Mouse (Mus musculus): Measurements from ENCODE around the gene Carf. TPM values are rescaled to one million over a fixed set of nuclear protein-coding genes. Genes with fewer than 3 reads are reported as not detected.
"Not testable (repeated sequence)": the region's sequence is repeated elsewhere in the genome, so short reads cannot be mapped to it uniquely, and the experiment has no call there.

The Carf gene
- total RNA-seq (2015; ENCODE audit: low replicate concordance) (1.0 TPM in 1 of 2 replicates, not detected in the other), total RNA-seq (2017; ENCODE audit: low replicate concordance) (2.2 and 3.2 TPM in 2 replicates)

GRCm38 (mm10) chr1:60098024-60098781, at the start of gene Carf, which contains the start of gene Wdr12:
Gene Carf (plus strand): TSS chr1:60098247.
Gene Wdr12 (minus strand): TSS chr1:60098645.
- peak; percentile 95 for ATAC-seq (replicated peaks; ENCODE audit: low FRiP score, poor library complexity, severe bottlenecking)

- no peak for ATAC-seq (replicated peaks; ENCODE audit: low FRiP score, poor library complexity, severe bottlenecking)
Observed at GRCm38 (mm10) chr1:60054659-60055058, 43.4 kb upstream of the Carf start.

- no peak for ATAC-seq (replicated peaks; ENCODE audit: low FRiP score, poor library complexity, severe bottlenecking)
Observed at GRCm38 (mm10) chr1:60056310-60056709, 41.7 kb upstream of the Carf start.

GRCm38 (mm10) chr1:60070725-60071124, 27.3 kb upstream of the Carf start:
- ATAC-seq (replicated peaks; ENCODE audit: low FRiP score, poor library complexity, severe bottlenecking), result not testable (repeated sequence)

GRCm38 (mm10) chr1:60074935-60075334, 23.1 kb upstream of the Carf start:
- no peak for ATAC-seq (replicated peaks; ENCODE audit: low FRiP score, poor library complexity, severe bottlenecking)

- ATAC-seq (replicated peaks; ENCODE audit: low FRiP score, poor library complexity, severe bottlenecking), result no peak
Observed at GRCm38 (mm10) chr1:60075590-60075989, 22.5 kb upstream of the Carf start.

GRCm38 (mm10) chr1:60076411-60076810, 21.6 kb upstream of the Carf start:
- no peak for ATAC-seq (replicated peaks; ENCODE audit: low FRiP score, poor library complexity, severe bottlenecking)

- no peak for ATAC-seq (replicated peaks; ENCODE audit: low FRiP score, poor library complexity, severe bottlenecking)
Observed at GRCm38 (mm10) chr1:60096572-60097276, 1.3 kb upstream of the Carf start.

GRCm38 (mm10) chr1:60097277-60098023, 597 bp upstream of the Carf start:
- ATAC-seq (replicated peaks; ENCODE audit: low FRiP score, poor library complexity, severe bottlenecking), result peak; percentile 77

GRCm38 (mm10) chr1:60098839-60099238, 792 bp downstream of the Carf start:
- ATAC-seq (replicated peaks; ENCODE audit: low FRiP score, poor library complexity, severe bottlenecking), result no peak

- ATAC-seq (replicated peaks; ENCODE audit: low FRiP score, poor library complexity, severe bottlenecking), result no peak
Observed at GRCm38 (mm10) chr1:60104582-60104981, 6.5 kb downstream of the Carf start.

- no peak for ATAC-seq (replicated peaks; ENCODE audit: low FRiP score, poor library complexity, severe bottlenecking)
Observed at GRCm38 (mm10) chr1:60117721-60118455, 19.8 kb downstream of the Carf start.

GRCm38 (mm10) chr1:60137346-60137745, 39.3 kb downstream of the Carf start:
- no peak for ATAC-seq (replicated peaks; ENCODE audit: low FRiP score, poor library complexity, severe bottlenecking)

GRCm38 (mm10) chr1:60152700-60153099, 54.7 kb downstream of the Carf start:
- ATAC-seq (replicated peaks; ENCODE audit: low FRiP score, poor library complexity, severe bottlenecking), result no peak

GRCm38 (mm10) chr1:60156651-60157050, 58.6 kb downstream of the Carf start:
- ATAC-seq (replicated peaks; ENCODE audit: low FRiP score, poor library complexity, severe bottlenecking), result no peak

GRCm38 (mm10) chr1:60158411-60158810, 60.4 kb downstream of the Carf start:
- no peak for ATAC-seq (replicated peaks; ENCODE audit: low FRiP score, poor library complexity, severe bottlenecking)

- ATAC-seq (replicated peaks; ENCODE audit: low FRiP score, poor library complexity, severe bottlenecking), result no peak
Observed at GRCm38 (mm10) chr1:60163676-60164075, 65.6 kb downstream of the Carf start.

- no peak for ATAC-seq (replicated peaks; ENCODE audit: low FRiP score, poor library complexity, severe bottlenecking)
Observed at GRCm38 (mm10) chr1:60169626-60170025, 71.6 kb downstream of the Carf start.

- no peak for ATAC-seq (replicated peaks; ENCODE audit: low FRiP score, poor library complexity, severe bottlenecking)
Observed at GRCm38 (mm10) chr1:60170251-60170650, 72.2 kb downstream of the Carf start.

- ATAC-seq (replicated peaks; ENCODE audit: low FRiP score, poor library complexity, severe bottlenecking), result no peak
Observed at GRCm38 (mm10) chr1:60173119-60173518, 75.1 kb downstream of the Carf start.
